Mouse (Mus musculus): Measurements from ENCODE around the gene Nynrin. TPM values are rescaled to one million over a fixed set of nuclear protein-coding genes. Genes with fewer than 3 reads are reported as not detected.

The Nynrin gene
- polyA plus RNA-seq, 1 experiment: 0.13 TPM

GRCm38 (mm10) chr14:55897671-55898070 lies 43.9 kb downstream of the Nynrin start:
- Histone ChIP-seq H3ac (ENCODE audit: control insufficient read depth, insufficient read length, low read depth) (no peak overlapping the region), H3K27me3 (ENCODE audit: control insufficient read depth, insufficient read depth, insufficient read length) (no peaks in the 10 kb centered on the region), H3K36me3 (ENCODE audit: control insufficient read depth, insufficient read depth) (peaks cover 38% of the 10 kb centered on the region), H3K4me3 (ENCODE audit: insufficient read depth, poor library complexity, severe bottlenecking) (no peak overlapping the region), H3K79me3 (ENCODE audit: low read depth) (no peaks in the 10 kb centered on the region), H3K79me2 (ENCODE audit: control insufficient read depth, insufficient read depth) (no peaks in the 10 kb centered on the region)
- no peak for TF ChIP-seq FOSL1 (IDR thresholded peaks at IDR 0.05; ENCODE audit: insufficient read depth, low read length, poor library complexity, severe bottlenecking)
- no peak for TF ChIP-seq MYOG (IDR thresholded peaks at IDR 0.05; ENCODE audit: control insufficient read depth, extremely low read depth, insufficient read length)
- no peak for TF ChIP-seq MYOD1 (IDR thresholded peaks at IDR 0.05; ENCODE audit: control insufficient read depth, insufficient read length, low read depth)

GRCm38 (mm10) chr14:55898947-55899346 lies 45.1 kb downstream of the Nynrin start:
- no peaks in the 10 kb centered on the region for H3K79me3 ChIP-seq (ENCODE audit: low read depth)
- H3K36me3 ChIP-seq (ENCODE audit: control insufficient read depth, insufficient read depth): peaks cover 33% of the 10 kb centered on the region
- no peak for TF ChIP-seq MYOG (IDR thresholded peaks at IDR 0.05; ENCODE audit: control insufficient read depth, extremely low read depth, insufficient read length)
- no peak for TF ChIP-seq MAX (IDR thresholded peaks at IDR 0.05)
- no peak for TF ChIP-seq USF1 (IDR thresholded peaks at IDR 0.05; ENCODE audit: low read depth)
- no peak for TF ChIP-seq FOSL1 (IDR thresholded peaks at IDR 0.05; ENCODE audit: insufficient read depth, low read length, poor library complexity, severe bottlenecking)
- no peak for TF ChIP-seq MYOD1 (IDR thresholded peaks at IDR 0.05; ENCODE audit: control insufficient read depth, insufficient read length, low read depth)
- TF ChIP-seq CTCF (IDR thresholded peaks at IDR 0.05; ENCODE audit: control insufficient read depth, insufficient read depth, insufficient read length): no peak
- TF ChIP-seq CEBPB (IDR thresholded peaks at IDR 0.05; ENCODE audit: low read depth): no peak
- H3K4me3 ChIP-seq (ENCODE audit: insufficient read depth, poor library complexity, severe bottlenecking): no peak overlapping the region
- H3K27me3 ChIP-seq (ENCODE audit: control insufficient read depth, insufficient read depth, insufficient read length): no peaks in the 10 kb centered on the region
- no peak overlapping the region for H3ac ChIP-seq (ENCODE audit: control insufficient read depth, insufficient read length, low read depth)
- H3K79me2 ChIP-seq (ENCODE audit: control insufficient read depth, insufficient read depth): no peaks in the 10 kb centered on the region

DNA sequence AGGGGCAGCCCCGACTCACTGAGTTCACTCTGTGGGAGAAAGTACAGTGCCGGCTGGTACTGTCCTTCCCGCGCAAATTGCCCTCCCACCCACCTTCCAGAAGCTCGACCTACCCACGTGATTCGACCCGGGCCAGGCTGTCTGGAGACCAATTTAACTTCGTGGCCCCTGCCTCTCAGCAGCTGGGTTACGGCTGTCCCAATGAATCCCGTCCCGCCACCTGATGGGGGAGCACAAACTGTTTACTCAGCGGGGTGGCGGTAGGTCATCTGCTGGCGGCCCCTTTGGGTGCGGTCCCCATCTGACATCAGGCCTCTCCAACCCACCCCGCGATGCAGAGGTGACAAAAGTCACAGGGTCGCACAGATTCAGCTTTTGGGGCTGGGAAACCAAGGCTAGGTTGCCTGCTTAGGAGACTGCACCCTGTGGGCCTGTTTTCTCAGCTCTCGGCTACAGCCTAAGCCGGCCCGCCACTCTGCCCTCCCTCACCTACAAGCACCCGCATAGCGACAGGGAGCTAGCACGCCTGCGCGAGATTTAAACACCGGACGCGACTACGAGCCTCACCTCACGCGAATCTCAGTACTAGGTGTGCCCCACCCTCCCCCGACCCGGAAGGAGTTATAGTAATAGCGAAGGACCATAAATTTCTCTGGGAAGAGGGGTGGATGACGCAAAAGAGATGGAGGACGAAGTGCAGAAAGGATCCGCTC lies 46.0 kb downstream of the Nynrin start, which contains the start of gene Sdr39u1:
Gene Sdr39u1 (minus strand): TSS at position 593 of the 713 bp plus-strand sequence.
- Histone ChIP-seq H3K79me3 (ENCODE audit: low read depth) (no peaks in the 10 kb centered on the region), H3K4me3 (ENCODE audit: insufficient read depth, poor library complexity, severe bottlenecking) (no peak within 1 kb of the TSS), H3ac (ENCODE audit: control insufficient read depth, insufficient read length, low read depth) (no peak within 1 kb of the TSS), H3K36me3 (ENCODE audit: control insufficient read depth, insufficient read depth) (peaks cover 25% of the 10 kb centered on the region), H3K27me3 (ENCODE audit: control insufficient read depth, insufficient read depth, insufficient read length) (no peaks in the 10 kb centered on the region), H3K79me2 (ENCODE audit: control insufficient read depth, insufficient read depth) (no peaks in the 10 kb centered on the region)
- TF ChIP-seq MYOG (IDR thresholded peaks at IDR 0.05; ENCODE audit: control insufficient read depth, extremely low read depth, insufficient read length): no peak
- no peak for TF ChIP-seq CTCF (IDR thresholded peaks at IDR 0.05; ENCODE audit: control insufficient read depth, insufficient read depth, insufficient read length)
- no peak for TF ChIP-seq FOSL1 (IDR thresholded peaks at IDR 0.05; ENCODE audit: insufficient read depth, low read length, poor library complexity, severe bottlenecking)
- no peak for TF ChIP-seq CEBPB (IDR thresholded peaks at IDR 0.05; ENCODE audit: low read depth)
- TF ChIP-seq USF1 (IDR thresholded peaks at IDR 0.05; ENCODE audit: low read depth): no peak
- TF ChIP-seq MYOD1 (IDR thresholded peaks at IDR 0.05; ENCODE audit: control insufficient read depth, insufficient read length, low read depth): no peak
- no peak for TF ChIP-seq MAX (IDR thresholded peaks at IDR 0.05)

DNA sequence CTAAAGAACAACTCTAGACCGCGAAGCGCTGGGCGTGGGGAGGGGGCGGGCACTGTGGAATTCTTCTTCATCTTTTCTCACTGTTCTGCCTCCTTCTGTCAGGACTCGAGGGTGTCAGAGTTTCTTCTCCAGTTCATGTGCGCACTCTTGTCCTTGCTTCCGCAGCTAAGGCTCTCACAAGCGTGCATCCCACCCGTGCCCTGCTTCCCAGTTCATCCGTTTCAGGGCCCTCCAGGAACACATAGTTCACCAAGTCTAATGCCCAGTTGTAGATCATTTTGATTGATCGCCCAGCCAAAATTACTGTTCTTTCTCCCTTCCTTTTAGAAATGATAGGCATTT lies 46.6 kb downstream of the Nynrin start:
- no peaks in the 10 kb centered on the region for H3K79me3 ChIP-seq (ENCODE audit: low read depth)
- H3K4me3 ChIP-seq (ENCODE audit: insufficient read depth, poor library complexity, severe bottlenecking): no peak overlapping the region
- TF ChIP-seq MYOD1 (IDR thresholded peaks at IDR 0.05; ENCODE audit: control insufficient read depth, insufficient read length, low read depth): no peak
- TF ChIP-seq FOSL1 (IDR thresholded peaks at IDR 0.05; ENCODE audit: insufficient read depth, low read length, poor library complexity, severe bottlenecking): no peak
- TF ChIP-seq CTCF (IDR thresholded peaks at IDR 0.05; ENCODE audit: control insufficient read depth, insufficient read depth, insufficient read length): no peak
- no peak for TF ChIP-seq MAX (IDR thresholded peaks at IDR 0.05)
- no peak for TF ChIP-seq USF1 (IDR thresholded peaks at IDR 0.05; ENCODE audit: low read depth)
- TF ChIP-seq MYOG (IDR thresholded peaks at IDR 0.05; ENCODE audit: control insufficient read depth, extremely low read depth, insufficient read length): no peak
- TF ChIP-seq CEBPB (IDR thresholded peaks at IDR 0.05; ENCODE audit: low read depth): no peak
- no peaks in the 10 kb centered on the region for H3K79me2 ChIP-seq (ENCODE audit: control insufficient read depth, insufficient read depth)
- no peak overlapping the region for H3ac ChIP-seq (ENCODE audit: control insufficient read depth, insufficient read length, low read depth)
- H3K36me3 ChIP-seq (ENCODE audit: control insufficient read depth, insufficient read depth): peaks cover 20% of the 10 kb centered on the region
- H3K27me3 ChIP-seq (ENCODE audit: control insufficient read depth, insufficient read depth, insufficient read length): no peaks in the 10 kb centered on the region

DNA sequence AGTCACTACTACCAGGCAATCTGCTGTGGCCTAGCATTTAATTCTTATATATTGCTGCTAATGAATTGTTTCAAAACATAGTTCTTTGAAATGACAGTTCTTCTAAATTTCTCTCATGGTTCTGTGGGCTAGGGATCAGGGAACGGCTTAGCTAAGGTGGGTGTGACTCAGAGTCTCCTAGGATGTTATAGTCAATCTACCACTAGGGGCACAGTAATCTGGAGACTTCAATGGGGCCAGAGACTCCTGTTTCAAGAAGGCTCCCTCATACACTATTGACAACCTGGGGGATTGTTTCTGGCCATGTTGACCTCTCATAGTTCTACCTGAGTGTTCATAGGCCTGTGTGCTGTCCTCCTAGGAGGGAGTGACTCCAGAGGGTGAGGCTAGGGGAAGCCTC lies 51.7 kb downstream of the Nynrin start:
- no peak overlapping the region for H3K4me3 ChIP-seq (ENCODE audit: insufficient read depth, poor library complexity, severe bottlenecking)
- H3K79me3 ChIP-seq (ENCODE audit: low read depth): no peaks in the 10 kb centered on the region
- H3ac ChIP-seq (ENCODE audit: control insufficient read depth, insufficient read length, low read depth): no peak overlapping the region
- no peaks in the 10 kb centered on the region for H3K79me2 ChIP-seq (ENCODE audit: control insufficient read depth, insufficient read depth)
- no peaks in the 10 kb centered on the region for H3K36me3 ChIP-seq (ENCODE audit: control insufficient read depth, insufficient read depth)
- no peak for TF ChIP-seq MYOG (IDR thresholded peaks at IDR 0.05; ENCODE audit: control insufficient read depth, extremely low read depth, insufficient read length)
- no peak for TF ChIP-seq MAX (IDR thresholded peaks at IDR 0.05)
- peaks cover 6% of the 10 kb centered on the region for H3K27me3 ChIP-seq (ENCODE audit: control insufficient read depth, insufficient read depth, insufficient read length)

GRCm38 (mm10) chr14:55913406-55913805 lies 59.6 kb downstream of the Nynrin start:
- Histone ChIP-seq H3K36me3 (ENCODE audit: control insufficient read depth, insufficient read depth) (no peaks in the 10 kb centered on the region), H3K27me3 (ENCODE audit: control insufficient read depth, insufficient read depth, insufficient read length) (no peaks in the 10 kb centered on the region), H3ac (ENCODE audit: control insufficient read depth, insufficient read length, low read depth) (no peak overlapping the region), H3K79me3 (ENCODE audit: low read depth) (no peaks in the 10 kb centered on the region), H3K79me2 (ENCODE audit: control insufficient read depth, insufficient read depth) (no peaks in the 10 kb centered on the region), H3K4me3 (ENCODE audit: insufficient read depth, poor library complexity, severe bottlenecking) (no peak overlapping the region)
- no peak for TF ChIP-seq FOSL1 (IDR thresholded peaks at IDR 0.05; ENCODE audit: insufficient read depth, low read length, poor library complexity, severe bottlenecking)
- TF ChIP-seq MAX (IDR thresholded peaks at IDR 0.05): no peak
- TF ChIP-seq USF1 (IDR thresholded peaks at IDR 0.05; ENCODE audit: low read depth): no peak
- TF ChIP-seq MYOG (IDR thresholded peaks at IDR 0.05; ENCODE audit: control insufficient read depth, extremely low read depth, insufficient read length): no peak
- no peak for TF ChIP-seq CEBPB (IDR thresholded peaks at IDR 0.05; ENCODE audit: low read depth)
- TF ChIP-seq CTCF (IDR thresholded peaks at IDR 0.05; ENCODE audit: control insufficient read depth, insufficient read depth, insufficient read length): no peak
- no peak for TF ChIP-seq MYOD1 (IDR thresholded peaks at IDR 0.05; ENCODE audit: control insufficient read depth, insufficient read length, low read depth)
